Mouse (Mus musculus) spleen, postnatal 0 days (tissue): ENCODE results near the gene Lck. TPM values are rescaled to one million over a fixed set of nuclear protein-coding genes. Genes with fewer than 3 reads are reported as not detected.

ENCODE experiments used
- polyA plus RNA-seq: library from polyadenylated mRNA; unstranded; fragments of >200 nt; fragmentation: Nextera tagmentation; extraction: Ambion mirVana; gene quantifications from 2 replicates; pipeline ENCODE4 v1.2.1, GENCODE M21; 2015

The Lck gene
- 7.3 and 7.8 TPM in 2 replicates for polyA plus RNA-seq

DNA sequence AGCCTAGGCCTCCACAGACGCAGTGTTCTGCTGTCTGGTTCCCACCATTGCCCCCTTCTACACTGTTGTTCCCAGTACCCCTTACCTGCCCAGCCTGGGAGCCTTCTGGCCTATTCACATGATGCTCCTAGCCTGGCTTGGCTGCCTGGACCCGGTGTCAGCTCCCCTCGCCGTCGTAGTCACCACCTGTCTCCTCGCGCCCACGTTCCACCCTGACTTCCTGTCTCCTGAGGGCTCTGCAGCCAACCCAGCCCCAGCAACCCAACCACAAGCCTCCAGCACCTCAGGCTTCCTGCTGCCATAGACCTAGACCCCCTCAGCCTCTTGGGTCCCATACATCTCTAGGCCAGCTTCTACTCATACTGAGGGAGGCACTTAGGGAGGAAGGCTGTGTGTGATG, at the start of gene Lck:
TSS of gene Lck (minus strand) at position 212 of the 400 bp plus-strand sequence.

GRCm38 (mm10) chr4:129618786-129619691, 45.6 kb upstream of the Lck start, which contains the start of gene Iqcc:
Gene Iqcc (minus strand): TSS chr4:129619099.

GRCm38 (mm10) chr4:129614093-129614492, 40.7 kb upstream of the Lck start, which contains the start of gene Dcdc2b:
Gene Dcdc2b (minus strand): TSS chr4:129614257.

GRCm38 (mm10) chr4:129600233-129601158, 27.1 kb upstream of the Lck start, which contains the start of the genes Eif3i and Tmem234:
Gene Eif3i (minus strand): TSS chr4:129600648.
Gene Tmem234 (plus strand): TSS chr4:129600668.

GRCm38 (mm10) chr4:129578466-129578865, 5.0 kb upstream of the Lck start, which contains the start of gene Fam167b:
Gene Fam167b (minus strand): TSS chr4:129578549.

GRCm38 (mm10) chr4:129542592-129543141, 30.8 kb downstream of the Lck start, which contains the start of gene Hdac1:
Gene Hdac1 (minus strand): TSS chr4:129542713.

DNA sequence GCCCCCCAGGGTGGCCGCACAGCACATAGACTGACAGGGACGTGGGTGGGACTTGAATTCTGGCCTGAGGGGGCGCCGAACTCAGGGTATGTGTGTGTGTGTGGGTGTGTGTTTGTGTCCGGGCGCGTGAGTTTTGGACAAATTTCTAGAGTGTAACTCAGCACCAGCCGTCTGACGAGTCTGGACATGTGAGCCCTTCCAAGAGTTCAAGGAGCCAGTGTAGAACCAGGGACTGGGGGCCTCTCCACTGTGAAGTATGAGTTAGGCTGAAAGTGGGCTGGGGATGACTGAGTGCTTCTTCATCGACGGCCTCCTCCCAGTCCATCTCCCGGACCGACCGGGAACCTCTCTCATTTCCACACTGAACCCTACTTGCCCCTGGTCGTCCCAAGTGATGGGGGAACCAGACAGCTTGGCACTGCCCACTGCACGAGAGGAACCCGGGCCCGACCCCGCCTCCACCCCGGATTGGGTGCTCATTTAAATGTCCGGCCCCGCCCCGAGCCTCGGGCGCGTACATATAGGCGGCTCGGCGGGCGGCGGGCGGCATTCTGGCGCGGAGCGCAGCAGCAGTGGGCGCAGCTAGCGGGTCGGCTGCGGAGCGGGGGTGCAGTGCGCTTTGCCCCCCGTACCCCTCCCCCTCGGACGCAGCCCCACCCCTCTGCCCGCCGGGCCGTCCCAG, 60.2 kb downstream of the Lck start, which contains the start of gene Marcksl1:
TSS of gene Marcksl1 (plus strand) at position 496 of the 682 bp plus-strand sequence.

Other genes with a start within 250 kb of the Lck start
- gene Rbbp4, start 238.3 kb downstream of the Lck start, polyA plus RNA-seq: 313 and 348 TPM in 2 replicates
- gene Zbtb8os, start 237.9 kb downstream of the Lck start, polyA plus RNA-seq: 31.7 and 32.9 TPM in 2 replicates
- gene Zbtb8a, start 195.5 kb downstream of the Lck start, polyA plus RNA-seq: 7.3 and 8.1 TPM in 2 replicates
- 0.26 and 0.28 TPM in 2 replicates for gene Zbtb8b, start 132.8 kb downstream of the Lck start, polyA plus RNA-seq
- gene Bsdc1, start 112.1 kb downstream of the Lck start, polyA plus RNA-seq: 63.6 and 67.3 TPM in 2 replicates
- 0.10 TPM in 1 of 2 replicates, not detected in the other for gene Tssk3, start 82.6 kb downstream of the Lck start, polyA plus RNA-seq
- gene Fam229a, start 82.5 kb downstream of the Lck start, polyA plus RNA-seq: 0.74 and 0.83 TPM in 2 replicates
- gene Marcksl1, start 60.1 kb downstream of the Lck start, polyA plus RNA-seq: 93.7 and 116 TPM in 2 replicates
- 127 and 132 TPM in 2 replicates for gene Hdac1, start 30.9 kb downstream of the Lck start, polyA plus RNA-seq
- gene Fam167b, start 4.9 kb upstream of the Lck start, polyA plus RNA-seq: 11.2 and 17.2 TPM in 2 replicates
- 233 and 235 TPM in 2 replicates for gene Eif3i, start 27.0 kb upstream of the Lck start, polyA plus RNA-seq
- gene Tmem234, start 27.0 kb upstream of the Lck start, polyA plus RNA-seq: 185 and 186 TPM in 2 replicates
- 0.81 and 1.3 TPM in 2 replicates for gene Dcdc2b, start 40.6 kb upstream of the Lck start, polyA plus RNA-seq
- 15.1 and 15.3 TPM in 2 replicates for gene Iqcc, start 45.5 kb upstream of the Lck start, polyA plus RNA-seq
- gene Ccdc28b, start 50.3 kb upstream of the Lck start, polyA plus RNA-seq: 36.7 and 45.7 TPM in 2 replicates
- gene Txlna, start 67.4 kb upstream of the Lck start, polyA plus RNA-seq: 29.9 and 30.4 TPM in 2 replicates
- gene Kpna6, start 99.1 kb upstream of the Lck start, polyA plus RNA-seq: 5.4 and 6.5 TPM in 2 replicates
- 4.9 and 5.1 TPM in 2 replicates for gene Tmem39b, start 123.2 kb upstream of the Lck start, polyA plus RNA-seq
- 42.1 and 46.7 TPM in 2 replicates for gene Khdrbs1, start 168.7 kb upstream of the Lck start, polyA plus RNA-seq
- 286 and 292 TPM in 2 replicates for gene Ptp4a2, start 237.6 kb upstream of the Lck start, polyA plus RNA-seq